Mouse (Mus musculus) gastrocnemius, adult 8-10 months (tissue): Measurements from ENCODE around the gene Osmr. TPM values are rescaled to one million over a fixed set of nuclear protein-coding genes. Genes with fewer than 3 reads are reported as not detected.
A peak's percentile ranks its signal among the peaks of the same experiment; 100 is the strongest.
"Not testable (repeated sequence)": the region's sequence is repeated elsewhere in the genome, so short reads cannot be mapped to it uniquely, and the experiment has no call there.

ENCODE experiments used
- DNase-seq, 2 experiments: peaks; one replicate each; pipeline ENCODE4 v3.0.0; 2022; ENCODE audit warnings: low spot score in 2 of 2
- total RNA-seq, 4 experiments: library from RNA; stranded (reverse); gene quantifications; 2 replicates each; pipeline ENCODE4 v1.2.4; 2022

Osmr gene
- total RNA-seq, 4 experiments from 2014 or later = 2.9 to 4.6 (median 3.6) TPM

- DNase-seq = no peak
Observed at GRCm38 (mm10) chr15:6862125-6862524, 12.6 kb downstream of the Osmr start.

GRCm38 (mm10) chr15:6861617-6862016 lies 13.2 kb downstream of the Osmr start:
- no peak for DNase-seq

- DNase-seq = no peak
Observed at GRCm38 (mm10) chr15:6859781-6860180, 15.0 kb downstream of the Osmr start.

GRCm38 (mm10) chr15:6858871-6859270 lies 15.9 kb downstream of the Osmr start:
- no peak for DNase-seq

- DNase-seq = no peak
Observed at GRCm38 (mm10) chr15:6857270-6857905, 17.4 kb downstream of the Osmr start.

GRCm38 (mm10) chr15:6849851-6850250 lies 24.9 kb downstream of the Osmr start:
- DNase-seq = no peak

GRCm38 (mm10) chr15:6840199-6840598 lies 34.6 kb downstream of the Osmr start:
- DNase-seq = no peak

- DNase-seq = no peak
Observed at GRCm38 (mm10) chr15:6815807-6816206, 59.0 kb downstream of the Osmr start.

GRCm38 (mm10) chr15:6801212-6801611 lies 73.6 kb downstream of the Osmr start:
- not testable (repeated sequence) for DNase-seq

- no peak for DNase-seq
Observed at GRCm38 (mm10) chr15:6792846-6793245, 81.9 kb downstream of the Osmr start.

GRCm38 (mm10) chr15:6791648-6792047 lies 83.1 kb downstream of the Osmr start:
- DNase-seq = no peak

GRCm38 (mm10) chr15:6790011-6790410 lies 84.8 kb downstream of the Osmr start:
- no peak for DNase-seq

GRCm38 (mm10) chr15:6787236-6787635 lies 87.5 kb downstream of the Osmr start:
- DNase-seq = peak; percentile 15 to 28

- no peak for DNase-seq
Observed at GRCm38 (mm10) chr15:6786212-6786611, 88.6 kb downstream of the Osmr start.

- no peak for DNase-seq
Observed at GRCm38 (mm10) chr15:6772265-6772664, 102.5 kb downstream of the Osmr start.

Other genes starting within 250 kb of the Osmr start
- 10 to 100 TPM in 2 of 4 experiments, 1 to 10 TPM in 2; 9.1 to 13.3 (median 10.1) TPM for gene Rictor, start 166.6 kb downstream of the Osmr start, total RNA-seq
- 10 to 100 TPM; 46.8 to 78.5 (median 60.2) TPM for gene Lifr, start 215.6 kb upstream of the Osmr start, total RNA-seq